Mouse (Mus musculus) spleen, postnatal 14 days (tissue): ENCODE data around the gene Cept1.

Experiments
- DNase-seq, 2 experiments: peaks; one replicate each; pipeline ENCODE4 v3.0.0; 2021 to 2022; ENCODE audit warnings: low spot score in 2 of 2

Cept1 gene

GRCm38 (mm10) chr3:106494417-106494950, 53.1 kb downstream of the Cept1 start:
- DNase-seq: no peak

GRCm38 (mm10) chr3:106493882-106494281, 53.7 kb downstream of the Cept1 start:
- DNase-seq: no peak

GRCm38 (mm10) chr3:106493202-106493601, 54.4 kb downstream of the Cept1 start:
- no peak for DNase-seq

- DNase-seq: no peak
Observed at GRCm38 (mm10) chr3:106492723-106493122, 54.9 kb downstream of the Cept1 start.

- no peak for DNase-seq
Observed at GRCm38 (mm10) chr3:106490239-106490638, 57.4 kb downstream of the Cept1 start.

- no peak for DNase-seq
Observed at GRCm38 (mm10) chr3:106487551-106487950, 60.1 kb downstream of the Cept1 start.

GRCm38 (mm10) chr3:106485810-106486209, 61.8 kb downstream of the Cept1 start:
- DNase-seq: no peak

- DNase-seq: no peak
Observed at GRCm38 (mm10) chr3:106484861-106485260, 62.7 kb downstream of the Cept1 start.

- no peak for DNase-seq
Observed at GRCm38 (mm10) chr3:106483796-106484405, 63.7 kb downstream of the Cept1 start.

GRCm38 (mm10) chr3:106483297-106483696, 64.3 kb downstream of the Cept1 start:
- no peak for DNase-seq

GRCm38 (mm10) chr3:106482281-106483081, 65.1 kb downstream of the Cept1 start, which contains the start of gene Dennd2d:
Dennd2d (plus strand) TSS chr3:106482405.
- peak; percentile 51 to 69 for DNase-seq

GRCm38 (mm10) chr3:106476863-106477262, 70.7 kb downstream of the Cept1 start:
- DNase-seq: no peak

GRCm38 (mm10) chr3:106474210-106474609, 73.4 kb downstream of the Cept1 start:
- no peak for DNase-seq

GRCm38 (mm10) chr3:106464750-106465149, 82.9 kb downstream of the Cept1 start:
- DNase-seq: no peak

- DNase-seq: no peak
Observed at GRCm38 (mm10) chr3:106462493-106462892, 85.1 kb downstream of the Cept1 start.

GRCm38 (mm10) chr3:106462059-106462470, 85.5 kb downstream of the Cept1 start:
- DNase-seq: no peak

- DNase-seq: no peak
Observed at GRCm38 (mm10) chr3:106457298-106457869, 90.2 kb downstream of the Cept1 start.

GRCm38 (mm10) chr3:106452616-106453015, 95.0 kb downstream of the Cept1 start:
- no peak for DNase-seq
